Mouse (Mus musculus) limb, embryonic 11.5 days (tissue): ENCODE results near the gene Phb2. TPM values are rescaled to one million over a fixed set of nuclear protein-coding genes. Genes with fewer than 3 reads are reported as not detected.

Source experiments
- ATAC-seq: fragments of 200-750 bp; cut with Nextera tagmentation; 2 replicates; pipeline ENCODE4 v1.8.0; 2017; ENCODE audit warnings: low read depth; ENCODE audit not compliant: insufficient number of reproducible peaks, low FRiP score, low TSS enrichment
- DNase-seq: peaks from one replicate; pipeline ENCODE4 v3.0.0-alpha.2; 2015; ENCODE audit warnings: low spot score
- H3K27ac ChIP-seq: fragments of 300-500 bp; sonication (generic); replicated peaks from 2 replicates; pipeline ENCODE4 v1.5.1; 2014; ENCODE audit warnings: low read depth, mild to moderate bottlenecking, low read length
- H3K27me3 ChIP-seq: fragments of 300-500 bp; sonication (generic); 2 replicates; pipeline ENCODE4 v1.6.1; 2014; ENCODE audit warnings: mild to moderate bottlenecking, low read length, mixed read lengths; ENCODE audit not compliant: control insufficient read depth, insufficient read depth
- H3K36me3 ChIP-seq: fragments of 300-500 bp; sonication (generic); 2 replicates; pipeline ENCODE4 v1.6.1; 2014; ENCODE audit warnings: mild to moderate bottlenecking, low read length, moderate library complexity, mixed read lengths; ENCODE audit not compliant: control insufficient read depth, insufficient read depth
- H3K4me1 ChIP-seq: fragments of 300-500 bp; sonication (generic); 2 replicates; pipeline ENCODE4 v1.6.1; 2014; ENCODE audit warnings: low read length, mixed read lengths; ENCODE audit not compliant: control insufficient read depth, insufficient read depth
- H3K4me2 ChIP-seq: fragments of 300-500 bp; sonication (generic); 2 replicates; pipeline ENCODE4 v1.6.1; 2014; ENCODE audit warnings: low read depth, mild to moderate bottlenecking, moderate library complexity; ENCODE audit not compliant: severe bottlenecking
- H3K4me3 ChIP-seq: fragments of 300-500 bp; sonication (generic); 2 replicates; pipeline ENCODE4 v1.5.1; 2014; ENCODE audit warnings: low read depth, low read length
- H3K9ac ChIP-seq: fragments of 300-500 bp; sonication (generic); 2 replicates; pipeline ENCODE4 v1.6.1; 2014; ENCODE audit warnings: mild to moderate bottlenecking, low read length
- H3K9me3 ChIP-seq: fragments of 300-500 bp; sonication (generic); 2 replicates; pipeline ENCODE4 v1.6.1; 2016; ENCODE audit warnings: low read length; ENCODE audit not compliant: control insufficient read depth
- WGBS: fragments of 180-500 bp; shearing (Covaris S2); extraction: QIAGEN DNeasy Blood & Tissue Kit; methylation state at CpG from one replicate; pipeline ENCODE4 v1.1.7; 2014; 5-methylcytosine and 5-hydroxymethylcytosine counted together
- polyA plus RNA-seq: library from polyadenylated mRNA; unstranded; fragments of >200 nt; fragmentation: Nextera tagmentation; extraction: Ambion mirVana; gene quantifications from 2 replicates; pipeline ENCODE4 v1.2.1, GENCODE M21; 2014

Gene Phb2
- polyA plus RNA-seq, 1 experiment from 2014 or later = 427 TPM

- H3K4me1 ChIP-seq = peaks cover 28% of the 10 kb centered on the region
- H3K4me2 ChIP-seq = no peak overlapping the region
- DNase-seq (no peak), ATAC-seq (no peak)
- 88% methylated on average over 2 of the region's 2 CpGs for WGBS
- H3K9me3 ChIP-seq = no peaks in the 10 kb centered on the region
- no peak overlapping the region for H3K27ac ChIP-seq
- no peak overlapping the region for H3K4me3 ChIP-seq
- H3K9ac ChIP-seq = no peak overlapping the region
- H3K27me3 ChIP-seq = no peaks in the 10 kb centered on the region
- H3K36me3 ChIP-seq = peaks cover 7% of the 10 kb centered on the region; the same call in 1 of the 2 replicates
Measured at GRCm38 (mm10) chr6:124753861-124754260, 41.7 kb downstream of the Phb2 start.

DNA sequence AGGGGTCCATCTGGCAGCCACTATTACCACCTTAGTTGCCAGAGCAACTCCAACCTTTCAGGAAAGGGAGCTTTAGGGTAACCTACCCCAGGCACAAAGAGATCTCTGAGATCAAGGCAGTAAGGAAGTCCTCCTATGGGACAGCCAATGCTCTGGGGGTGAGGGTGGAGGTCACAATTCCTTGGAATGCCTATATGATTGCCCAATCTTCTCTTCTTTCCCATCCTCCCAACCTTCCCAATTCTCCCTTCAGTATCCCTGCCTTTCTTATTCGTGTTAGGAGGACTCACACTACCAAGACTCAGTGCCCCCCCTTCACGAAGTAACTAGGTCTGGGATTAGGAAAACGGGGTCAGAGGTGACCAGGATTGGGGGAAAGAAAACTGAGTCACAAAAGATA is 43.2 kb downstream of the Phb2 start:
- Histone ChIP-seq H3K36me3 (no peaks in the 10 kb centered on the region), H3K27ac (peak overlapping the region; percentile 98; the same call in 1 of the 2 replicates), H3K4me2 (peak overlapping the region; percentile 80), H3K4me3 (peak overlapping the region; percentile 74), H3K4me1 (peaks cover 32% of the 10 kb centered on the region), H3K27me3 (no peaks in the 10 kb centered on the region), H3K9me3 (no peaks in the 10 kb centered on the region), H3K9ac (peak overlapping the region; percentile 95)
- ATAC-seq (no peak), DNase-seq (no peak)
- WGBS = 5% methylated on average over 3 of the region's 3 CpGs

DNA sequence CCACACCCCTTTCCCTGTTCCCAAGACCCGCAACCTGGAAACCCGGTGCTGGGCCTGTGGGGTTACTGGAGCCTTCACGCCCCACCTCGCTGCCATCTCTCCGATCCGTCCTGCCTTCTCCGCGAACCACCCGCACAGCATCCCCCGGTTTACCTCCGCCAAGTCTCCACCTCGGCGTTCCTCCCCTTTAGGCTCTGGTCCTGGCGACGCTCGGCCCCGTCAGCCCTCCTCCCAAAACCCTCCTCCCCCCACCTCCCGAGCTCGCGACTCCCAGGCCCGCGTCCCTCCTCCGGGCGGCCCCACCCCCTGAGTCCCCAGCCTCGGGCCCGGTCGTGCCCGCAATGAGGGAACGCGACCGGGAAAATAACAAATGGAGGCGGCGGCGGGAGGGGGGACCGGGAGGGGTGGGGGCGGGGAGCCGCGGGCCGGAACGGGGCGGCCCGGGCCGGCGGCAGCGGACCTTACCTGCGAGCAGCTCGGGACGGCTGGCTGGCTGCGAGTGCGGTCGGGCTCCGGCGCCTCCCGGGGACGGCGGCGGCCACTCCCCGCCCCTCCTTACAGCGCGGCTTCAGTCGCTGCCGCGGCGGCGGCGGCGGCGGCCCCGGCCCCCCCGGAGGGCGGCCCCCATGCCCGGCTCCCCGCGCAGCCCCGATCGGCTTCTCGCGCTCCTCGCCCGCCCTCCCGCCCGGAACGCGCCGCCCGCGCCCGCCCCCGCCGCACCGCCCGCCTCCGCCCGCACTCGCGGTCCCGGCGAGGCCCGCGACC is 43.9 kb downstream of the Phb2 start, which contains the start of the genes Gm45234 and Atn1:
TSS of gene Gm45234 (minus strand) at position 191 of the 765 bp plus-strand sequence.
TSS of gene Atn1 (minus strand) at position 694 of the 765 bp plus-strand sequence.
- peak; percentile 80 for DNase-seq
- Histone ChIP-seq H3K27me3 (no peaks in the 10 kb centered on the region), H3K4me2 (peak within 1 kb of the TSS; percentile 80), H3K36me3 (no peaks in the 10 kb centered on the region), H3K4me3 (peak within 1 kb of the TSS; percentile 74), H3K9me3 (no peaks in the 10 kb centered on the region), H3K9ac (peak within 1 kb of the TSS; percentile 95), H3K27ac (peak within 1 kb of the TSS; percentile 98), H3K4me1 (peaks cover 32% of the 10 kb centered on the region)
- under 1% methylated on average over 60 of the region's 100 CpGs for WGBS
- ATAC-seq = peak; percentile 61

DNA sequence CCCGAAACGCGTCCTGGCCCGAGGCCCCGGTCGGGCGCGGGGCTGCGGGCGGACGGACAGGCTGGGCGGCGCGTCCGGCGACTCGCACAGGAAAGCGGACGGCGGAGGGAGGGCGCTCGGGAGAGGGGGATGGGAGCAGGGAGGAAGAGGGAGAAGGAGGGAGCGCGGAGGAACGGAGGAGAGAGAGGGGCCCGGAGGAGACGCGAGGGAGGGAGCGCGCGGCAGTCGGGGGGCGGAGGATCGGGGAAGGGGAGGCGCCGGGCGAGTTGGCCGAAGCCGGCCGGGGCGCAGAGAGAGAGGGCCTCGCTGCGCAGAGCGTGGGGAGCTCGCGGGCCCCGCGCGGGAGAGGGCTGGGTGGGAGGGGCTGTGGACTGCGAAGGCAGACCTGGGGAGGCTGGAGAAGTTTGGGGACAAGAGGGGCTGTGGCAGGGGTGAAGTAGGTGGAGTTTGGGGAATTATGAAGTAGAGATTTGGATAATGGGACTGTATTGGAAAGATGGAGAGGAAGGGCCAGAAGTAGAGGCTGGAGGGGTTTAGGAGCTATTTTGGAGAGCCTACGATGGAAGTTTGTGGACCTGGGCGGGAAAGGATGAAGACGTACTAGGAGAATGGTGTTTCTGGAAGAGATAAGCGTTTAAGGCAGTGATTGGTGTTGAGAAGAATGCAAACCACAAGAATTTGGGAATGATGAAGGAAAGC is 44.7 kb downstream of the Phb2 start:
- Histone ChIP-seq H3K9ac (peak overlapping the region; percentile 95), H3K27ac (peak overlapping the region; percentile 98), H3K4me3 (peak overlapping the region; percentile 74), H3K9me3 (no peaks in the 10 kb centered on the region), H3K36me3 (no peaks in the 10 kb centered on the region), H3K4me1 (peaks cover 32% of the 10 kb centered on the region), H3K27me3 (no peaks in the 10 kb centered on the region), H3K4me2 (peak overlapping the region; percentile 80)
- DNase-seq (peak; percentile 91), ATAC-seq (peak; percentile 76)
- under 1% methylated on average over 52 of the region's 54 CpGs for WGBS

GRCm38 (mm10) chr6:124757351-124757880 is 45.3 kb downstream of the Phb2 start:
- Histone ChIP-seq H3K4me3 (peak overlapping the region; percentile 74), H3K4me1 (peaks cover 32% of the 10 kb centered on the region), H3K27me3 (no peaks in the 10 kb centered on the region), H3K27ac (peak overlapping the region; percentile 98), H3K9ac (peak overlapping the region; percentile 95), H3K9me3 (no peaks in the 10 kb centered on the region), H3K36me3 (no peaks in the 10 kb centered on the region), H3K4me2 (peak overlapping the region; percentile 80)
- 11% methylated on average over 5 of the region's 5 CpGs for WGBS
- DNase-seq = no peak
- no peak for ATAC-seq

GRCm38 (mm10) chr6:124757909-124758848 is 46.0 kb downstream of the Phb2 start:
- Histone ChIP-seq H3K9ac (peak overlapping the region; percentile 95), H3K27me3 (no peaks in the 10 kb centered on the region), H3K4me2 (peak overlapping the region; percentile 80), H3K9me3 (no peaks in the 10 kb centered on the region), H3K4me1 (peaks cover 32% of the 10 kb centered on the region), H3K36me3 (no peaks in the 10 kb centered on the region), H3K27ac (peak overlapping the region; percentile 36; the same call in 1 of the 2 replicates), H3K4me3 (peak overlapping the region; percentile 74)
- DNase-seq (peak; percentile 51), ATAC-seq (no peak)
- 44% methylated on average over 5 of the region's 5 CpGs for WGBS

DNA sequence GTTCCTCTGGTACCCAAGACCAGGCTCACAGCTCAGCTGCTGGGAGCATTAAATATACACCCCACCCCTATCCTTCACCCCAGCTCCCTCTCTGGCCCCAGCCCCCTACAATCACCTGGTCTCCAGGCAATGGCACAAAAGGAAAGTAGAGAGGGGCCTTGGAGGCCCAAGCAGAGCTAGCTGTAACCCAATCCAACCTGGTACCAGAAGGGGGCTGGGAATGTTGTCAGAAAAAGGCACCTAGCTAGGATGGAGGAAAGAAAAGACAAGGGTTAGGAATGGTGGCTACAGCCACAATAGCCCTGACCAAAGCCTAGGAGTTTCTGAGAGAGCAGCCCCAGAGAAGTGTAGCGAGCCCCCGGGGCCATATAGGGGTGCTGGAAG is 46.7 kb downstream of the Phb2 start:
- peaks cover 32% of the 10 kb centered on the region for H3K4me1 ChIP-seq
- H3K9ac ChIP-seq = no peak overlapping the region

More for the DNA sequence above, 46.7 kb downstream of the Phb2 start:
- Histone ChIP-seq H3K36me3 (no peaks in the 10 kb centered on the region), H3K4me3 (no peak overlapping the region), H3K9me3 (no peaks in the 10 kb centered on the region), H3K27ac (peak overlapping the region; percentile 24; the same call in 1 of the 2 replicates), H3K4me2 (no peak overlapping the region), H3K27me3 (no peaks in the 10 kb centered on the region)
- ATAC-seq (no peak), DNase-seq (no peak)
- WGBS = 52% methylated on average over 2 of the region's 2 CpGs
